Mouse (Mus musculus) spleen, postnatal 0 days (tissue): ENCODE results near the gene Usp43. TPM values are rescaled to one million over a fixed set of nuclear protein-coding genes. Genes with fewer than 3 reads are reported as not detected.

ENCODE experiments used
- polyA plus RNA-seq: library from polyadenylated mRNA; unstranded; fragments of >200 nt; fragmentation: Nextera tagmentation; extraction: Ambion mirVana; gene quantifications from 2 replicates; pipeline ENCODE4 v1.2.1, GENCODE M21; 2015

Usp43 gene
- 0.26 and 0.51 TPM in 2 replicates for polyA plus RNA-seq

DNA sequence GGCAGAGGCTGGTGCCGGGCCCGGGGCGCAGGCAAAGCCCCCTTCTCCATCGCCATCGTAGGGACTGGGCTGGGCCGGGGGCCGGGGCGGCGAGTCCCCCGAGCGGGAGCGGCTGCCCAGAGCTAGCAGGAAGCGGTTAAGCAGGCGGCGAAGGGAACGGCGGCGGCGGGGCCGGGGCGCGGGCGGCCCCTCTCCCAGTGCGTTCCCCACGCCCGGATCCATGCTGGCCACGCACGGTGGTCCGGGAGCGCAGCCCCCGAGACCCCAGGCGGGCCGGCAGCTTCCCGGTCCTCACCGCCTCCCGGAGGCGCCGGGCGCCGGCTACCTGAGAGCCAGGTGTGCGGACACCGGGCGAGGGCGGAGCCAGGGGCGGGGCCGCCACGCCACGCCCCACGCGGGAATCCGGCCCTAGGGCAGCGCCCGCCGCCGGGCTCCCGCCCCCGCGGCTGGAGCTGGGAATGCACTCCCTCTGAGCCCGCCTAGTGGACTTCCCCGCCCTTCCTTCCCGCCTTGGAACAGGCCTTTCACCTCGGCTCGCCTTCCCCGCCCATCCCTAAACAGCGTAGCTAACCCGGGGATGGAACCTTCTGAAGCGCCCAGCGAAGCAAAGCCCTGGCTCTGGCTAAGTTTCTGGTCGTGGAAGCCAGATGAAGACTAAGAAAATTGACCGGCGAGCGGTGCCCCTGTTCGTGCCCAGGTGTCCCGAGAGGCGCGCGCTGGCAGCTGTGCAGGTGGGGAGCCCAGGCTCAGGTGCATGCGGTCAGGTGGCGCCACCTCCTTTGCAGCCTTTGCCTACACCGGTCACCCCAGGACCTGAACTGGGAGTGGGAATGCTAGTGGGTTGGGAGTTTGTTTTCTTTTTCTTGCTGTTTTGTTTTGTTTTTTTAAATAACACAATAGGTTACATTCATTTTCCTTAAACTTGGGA lies at the start of gene Usp43:
Usp43 (minus strand) TSS at position 327 of the 928 bp plus-strand sequence.

GRCm38 (mm10) chr11:67965905-67966878 lies 44.2 kb upstream of the Usp43 start, which contains the start of gene Stx8:
Stx8 (plus strand) TSS chr11:67966193.

DNA sequence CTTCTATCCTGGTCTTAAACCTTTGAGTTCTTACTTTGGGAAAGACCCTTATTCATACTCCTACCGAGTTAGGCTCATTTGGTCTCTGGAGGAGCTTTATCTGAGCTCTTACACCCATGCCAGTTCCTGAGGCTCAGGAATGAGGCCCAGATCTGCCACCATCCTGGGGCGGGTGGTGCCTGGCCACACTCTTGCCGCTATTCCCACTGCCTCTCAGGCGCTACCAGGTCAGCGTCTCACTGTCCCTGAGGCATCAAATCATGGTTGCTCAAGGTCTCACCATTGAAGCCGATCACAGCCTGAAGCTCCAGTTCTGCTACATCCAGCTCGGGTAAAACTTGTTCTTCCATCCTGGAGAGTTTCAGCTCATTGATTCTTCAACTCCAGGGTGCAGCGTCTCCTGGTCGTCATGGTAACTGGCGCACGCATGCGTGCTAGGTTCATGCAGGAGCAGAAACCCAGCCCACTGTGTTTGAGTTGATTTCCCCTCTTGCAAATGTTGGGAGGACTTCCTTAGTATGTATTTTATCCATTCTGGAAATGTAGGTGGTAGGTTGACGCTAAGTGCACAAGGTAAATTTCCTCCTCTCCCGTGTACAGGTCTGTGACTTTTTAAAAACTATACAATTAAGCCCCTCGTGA lies 43.4 kb upstream of the Usp43 start, which contains the start of gene Cfap52:
Cfap52 (minus strand) TSS at position 410 of the 642 bp plus-strand sequence.

Other genes with a start within 250 kb of the Usp43 start
- not detected in 2 replicates for gene Rcvrn, start 226.8 kb downstream of the Usp43 start, polyA plus RNA-seq
- 0.02 and 0.04 TPM in 2 replicates for gene Glp2r, start 151.0 kb downstream of the Usp43 start, polyA plus RNA-seq
- gene Gsg1l2, start 147.5 kb downstream of the Usp43 start, polyA plus RNA-seq = not detected in 2 replicates
- gene Dhrs7c, start 124.0 kb downstream of the Usp43 start, polyA plus RNA-seq = not detected in 2 replicates
- gene Cfap52, start 43.5 kb upstream of the Usp43 start, polyA plus RNA-seq = 0.13 and 0.44 TPM in 2 replicates
- gene Stx8, start 44.0 kb upstream of the Usp43 start, polyA plus RNA-seq = 31.5 and 33.1 TPM in 2 replicates